Mouse (Mus musculus) stomach, postnatal 0 days (tissue): ENCODE data around the gene Cavin1.

Source experiments
- CTCF ChIP-seq: IDR thresholded peaks from 2 replicates; pipeline ENCODE4 v1.5.1; 2016; ENCODE audit warnings: antibody characterized with exemption, low read depth, mild to moderate bottlenecking, moderate library complexity
- EP300 ChIP-seq: optimal IDR thresholded peaks from 2 replicates; pipeline ENCODE3; 2016; ENCODE audit warnings: antibody characterized with exemption

DNA sequence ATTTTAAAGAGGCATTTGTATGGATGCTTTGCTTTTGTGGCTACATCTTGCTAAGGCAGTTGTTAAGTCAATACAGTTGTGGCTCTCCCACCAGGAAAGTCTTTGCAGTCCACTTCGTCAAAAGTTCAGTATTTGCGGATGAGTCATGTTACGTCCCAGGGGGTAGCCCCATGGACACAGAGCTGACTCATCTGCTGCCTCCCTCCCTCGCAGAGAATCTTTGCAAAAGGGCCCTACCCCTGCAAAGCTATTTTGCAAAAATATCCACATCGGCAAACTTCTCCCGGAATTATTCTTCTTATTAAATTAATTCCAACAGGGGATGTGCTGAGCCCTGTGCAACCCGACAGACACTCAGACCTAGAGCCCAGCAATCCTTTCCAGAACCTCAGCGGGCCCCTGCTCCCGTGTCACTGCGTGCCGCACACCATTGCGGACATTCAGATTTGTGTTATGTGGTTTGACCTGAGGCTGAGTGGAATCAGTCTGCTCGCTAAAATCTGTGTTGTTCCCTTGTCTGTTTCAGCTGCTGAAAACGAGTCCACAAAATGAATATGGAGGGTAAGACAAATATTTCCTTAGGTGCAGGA lies 3.8 kb upstream of the Cavin1 start:
- no peak for TF ChIP-seq CTCF
- no peak for TF ChIP-seq EP300
